In genomic region chr5:73056457-73056856, GRCm38 (mm10) we compare ENCODE assay signal across 10 mouse cellular contexts. TPM values are rescaled to one million over a fixed set of nuclear protein-coding genes. Genes with fewer than 3 reads are reported as not detected.
DNase-seq lines count a peak whose midpoint lies in the region; ATAC-seq and TF ChIP-seq lines count a peak whose summit lies in the region.
"Had no signal": no experiment of that assay in that cellular context is flagged by ENCODE, and none has a peak within 500 bp of the region (broad histone marks: within the 10 kb centered on the region; RNA-seq: fewer than 3 reads in every experiment).

No protein-coding gene starts in this region.

- H3K9me3 ChIP-seq in hindbrain, postnatal 0 days (ENCODE audit: low read length), result no peaks in the 10 kb centered on the region
- no peaks in the 10 kb centered on the region for H3K9me3 ChIP-seq in hindbrain, embryonic 14.5 days (ENCODE audit: control insufficient read depth, low read length)
- H3K9me3 ChIP-seq: hindbrain, embryonic 13.5 days had no signal

- H3K27me3 ChIP-seq in hindbrain, postnatal 0 days (ENCODE audit: insufficient read depth, low read length), result no peaks in the 10 kb centered on the region
- no peaks in the 10 kb centered on the region for H3K27me3 ChIP-seq in hindbrain, embryonic 14.5 days (ENCODE audit: control insufficient read depth, insufficient read depth, low read length)
- H3K27me3 ChIP-seq in spleen, adult 2 months (ENCODE audit: control insufficient read depth, insufficient read depth, low read length), result no peaks in the 10 kb centered on the region
- H3K27me3 ChIP-seq: hindbrain, embryonic 13.5 days had no signal

- H3K27ac ChIP-seq in hindbrain, postnatal 0 days, result no peak overlapping the region
- H3K27ac ChIP-seq in hindbrain, embryonic 14.5 days, result no peak overlapping the region
- H3K27ac ChIP-seq in spleen, adult 2 months (ENCODE audit: insufficient read depth, low read length), result no peak overlapping the region
- H3K27ac ChIP-seq: hindbrain, embryonic 13.5 days had no signal

- H3K4me3 ChIP-seq in hindbrain, postnatal 0 days (ENCODE audit: low read length), result no peak overlapping the region
- H3K4me3 ChIP-seq in hindbrain, embryonic 14.5 days (replicated peaks; ENCODE audit: low read length), result no peak overlapping the region
- no peak overlapping the region for H3K4me3 ChIP-seq in spleen, adult 2 months (ENCODE audit: extremely low read depth, insufficient read depth, insufficient read length)
- H3K4me3 ChIP-seq: hindbrain, embryonic 13.5 days had no signal

- WGBS in hindbrain, postnatal 0 days, result 91% methylated on average over 6 of the region's 6 CpGs
- WGBS in hindbrain, embryonic 14.5 days, result 96% methylated on average over 6 of the region's 6 CpGs
- WGBS in spleen, adult 2 months, result 97% methylated on average over 6 of the region's 6 CpGs

- no peak for ATAC-seq in hindbrain, postnatal 0 days
- ATAC-seq in hindbrain, embryonic 14.5 days (ENCODE audit: low FRiP score), result no peak

- H3K36me3 ChIP-seq in hindbrain, postnatal 0 days (ENCODE audit: insufficient read depth, low read length), result peaks cover 35% of the 10 kb centered on the region
- peaks cover 65% of the 10 kb centered on the region for H3K36me3 ChIP-seq in hindbrain, embryonic 14.5 days (replicated peaks; ENCODE audit: control insufficient read depth, insufficient read depth)
- H3K36me3 ChIP-seq in spleen, adult 2 months (ENCODE audit: control insufficient read depth, insufficient read depth, low read length), result peaks cover 52% of the 10 kb centered on the region

- no peak overlapping the region for H3K4me2 ChIP-seq in hindbrain, postnatal 0 days (ENCODE audit: low read depth, low read length)
- H3K4me2 ChIP-seq in hindbrain, embryonic 14.5 days (replicated peaks), result no peak overlapping the region
- H3K4me2 ChIP-seq: hindbrain, embryonic 13.5 days had no signal

- TF ChIP-seq POLR2A in spleen, adult 2 months (IDR thresholded peaks at IDR 0.05; ENCODE audit: low read depth, low read length), result no peak

- no peak for DNase-seq in hindbrain, postnatal 0 days (ENCODE audit: low spot score)
- DNase-seq in hindbrain, embryonic 14.5 days (ENCODE audit: low spot score), result no peak
- no peak for DNase-seq in spleen, adult 2 months (ENCODE audit: low read depth in 1 of 2, low spot score in 2 of 2)
- no peak for DNase-seq in spleen, adult 12 weeks (ENCODE audit: low spot score)
- peak; percentile 46 for DNase-seq in ZHBTc4 (ENCODE audit: low read depth, low spot score)
- peak; percentile 62 for DNase-seq in thymus, postnatal 4 days
- no peak for DNase-seq in natural killer cell, adult 2 months (ENCODE audit: low spot score in 2 of 2)
- DNase-seq: lung, postnatal 14 days; right cerebral cortex, adult 18-20 months had no signal

- no peak overlapping the region for H3K9ac ChIP-seq in hindbrain, postnatal 0 days (replicated peaks; ENCODE audit: low read length)
- no peak overlapping the region for H3K9ac ChIP-seq in hindbrain, embryonic 14.5 days
- H3K9ac ChIP-seq: hindbrain, embryonic 13.5 days had no signal

- TF ChIP-seq CTCF in hindbrain, postnatal 0 days (IDR thresholded peaks at IDR 0.05; ENCODE audit: low read depth), result peak; percentile 54
- TF ChIP-seq CTCF in spleen, adult 2 months (IDR thresholded peaks at IDR 0.05; ENCODE audit: extremely low read depth, insufficient read depth, insufficient read length, insufficient replicate concordance), result peak; percentile 34; the same call in 1 of the 2 replicates

- no peaks in the 10 kb centered on the region for H3K4me1 ChIP-seq in hindbrain, postnatal 0 days (ENCODE audit: insufficient read depth, low read length)
- H3K4me1 ChIP-seq in hindbrain, embryonic 14.5 days (replicated peaks; ENCODE audit: control insufficient read depth, insufficient read depth, low read length), result no peaks in the 10 kb centered on the region; the same call in 1 of the 2 replicates
- H3K4me1 ChIP-seq in spleen, adult 2 months (ENCODE audit: control insufficient read depth, insufficient read depth, insufficient read length), result no peaks in the 10 kb centered on the region

RNA-seq across cellular contexts. Expression of gene Slc10a4, which starts 49.8 kb away (rescaled TPM):
- total RNA-seq in hindbrain, postnatal 0 days (2014; rRNA removed), result 16.5 and 22.5 TPM in 2 replicates
- 31.9 and 34.9 TPM in 2 replicates for polyA plus RNA-seq in hindbrain, postnatal 0 days (2015; fragmentation: Nextera tagmentation; extraction: Ambion mirVana)
- 37.6 and 38.2 TPM in 2 replicates for polyA plus RNA-seq in hindbrain, embryonic 14.5 days (2014; fragmentation: Nextera tagmentation; extraction: Ambion mirVana)
- not detected in 2 replicates for polyA plus RNA-seq in spleen, adult 2 months (2012; rRNA removed)

Comparison
In these comparisons a context has a peak if more than half of its experiments do, and no peak if none do; other contexts are left out.
1. DNase-seq: peak in ZHBTc4 (single experiment) and thymus, postnatal 4 days (single experiment); none in hindbrain, postnatal 0 days (single experiment), hindbrain, embryonic 14.5 days (single experiment), spleen, adult 2 months (0 of 2), spleen, adult 12 weeks (single experiment) and natural killer cell, adult 2 months (0 of 2).
2. RNA of gene Slc10a4, which starts 49.8 kb away (polyA plus RNA-seq): 37.6 to 38.2 TPM in hindbrain, embryonic 14.5 days and 31.9 to 34.9 TPM in hindbrain, postnatal 0 days; not detected in spleen, adult 2 months; every median in the first group is over 10 times any median in the second.